Mouse (Mus musculus) heart, postnatal 0 days (tissue): ENCODE data around the gene Malsu1. TPM values are rescaled to one million over a fixed set of nuclear protein-coding genes. Genes with fewer than 3 reads are reported as not detected.

ENCODE experiments used
- ATAC-seq: fragments of 200-750 bp; cut with Nextera tagmentation; 2 replicates; pipeline ENCODE4 v1.8.0; 2017; ENCODE audit warnings: low read depth, moderate number of reproducible peaks, moderate library complexity; ENCODE audit not compliant: insufficient read depth
- DNase-seq: peaks from one replicate; pipeline ENCODE4 v3.0.0-alpha.2; 2016; ENCODE audit warnings: low spot score
- H3K27ac ChIP-seq: fragments of 300-500 bp; sonication (generic); 2 replicates; pipeline ENCODE4 v1.5.1; 2014; ENCODE audit warnings: low read depth, mild to moderate bottlenecking
- H3K27me3 ChIP-seq: fragments of 300-500 bp; sonication (generic); 2 replicates; pipeline ENCODE4 v1.6.1; 2014; ENCODE audit warnings: low read length, mixed read lengths; ENCODE audit not compliant: control insufficient read depth, insufficient read depth
- H3K36me3 ChIP-seq: fragments of 300-500 bp; sonication (generic); replicated peaks from 2 replicates; pipeline ENCODE4 v1.6.1; 2014; ENCODE audit warnings: low read length, mixed read lengths; ENCODE audit not compliant: control insufficient read depth, insufficient read depth
- H3K4me1 ChIP-seq: fragments of 300-500 bp; sonication (generic); 2 replicates; pipeline ENCODE4 v1.6.1; 2014; ENCODE audit warnings: antibody characterized with exemption; ENCODE audit not compliant: control insufficient read depth, insufficient read depth
- H3K4me2 ChIP-seq: fragments of 300-500 bp; sonication (generic); 2 replicates; pipeline ENCODE4 v1.6.1; 2014; ENCODE audit warnings: low read depth, mild to moderate bottlenecking, low read length, moderate library complexity
- H3K4me3 ChIP-seq: fragments of 300-500 bp; sonication (generic); 2 replicates; pipeline ENCODE4 v1.5.1; 2014; ENCODE audit warnings: low read depth, low read length
- H3K9ac ChIP-seq: fragments of 300-500 bp; sonication (generic); replicated peaks from 2 replicates; pipeline ENCODE4 v1.6.1; 2014; ENCODE audit warnings: low read depth, low read length, mixed read lengths
- H3K9me3 ChIP-seq: fragments of 300-500 bp; sonication (generic); replicated peaks from 2 replicates; pipeline ENCODE4 v1.6.1; 2016; ENCODE audit warnings: low read length; ENCODE audit not compliant: control insufficient read depth
- CTCF ChIP-seq: IDR thresholded peaks from 2 replicates; pipeline ENCODE4 v1.5.1; 2016; ENCODE audit warnings: antibody characterized with exemption, control low read depth, low read depth
- EP300 ChIP-seq: IDR thresholded peaks from 2 replicates; pipeline ENCODE4 v1.6.1; 2016; ENCODE audit warnings: antibody characterized with exemption, low read depth
- WGBS: fragments of 180-500 bp; shearing (Covaris S2); extraction: QIAGEN DNeasy Blood & Tissue Kit; methylation state at CpG from one replicate; pipeline ENCODE4 v1.1.7; 2014; 5-methylcytosine and 5-hydroxymethylcytosine counted together
- polyA plus RNA-seq: library from polyadenylated mRNA; unstranded; fragments of >200 nt; fragmentation: Nextera tagmentation; extraction: Ambion mirVana; gene quantifications from 2 replicates; pipeline ENCODE4 v1.2.1, GENCODE M21; 2015
- total RNA-seq: library from RNA; depleted of rRNA; stranded (reverse); fragments of >200 nt; gene quantifications from 2 replicates; pipeline ENCODE4 v1.2.3, GENCODE M21; 2014; ENCODE audit warnings: low replicate concordance; rRNA removed

Gene Malsu1
- 20.0 and 35.3 TPM in 2 replicates for total RNA-seq
- polyA plus RNA-seq: 97.6 and 105 TPM in 2 replicates

DNA sequence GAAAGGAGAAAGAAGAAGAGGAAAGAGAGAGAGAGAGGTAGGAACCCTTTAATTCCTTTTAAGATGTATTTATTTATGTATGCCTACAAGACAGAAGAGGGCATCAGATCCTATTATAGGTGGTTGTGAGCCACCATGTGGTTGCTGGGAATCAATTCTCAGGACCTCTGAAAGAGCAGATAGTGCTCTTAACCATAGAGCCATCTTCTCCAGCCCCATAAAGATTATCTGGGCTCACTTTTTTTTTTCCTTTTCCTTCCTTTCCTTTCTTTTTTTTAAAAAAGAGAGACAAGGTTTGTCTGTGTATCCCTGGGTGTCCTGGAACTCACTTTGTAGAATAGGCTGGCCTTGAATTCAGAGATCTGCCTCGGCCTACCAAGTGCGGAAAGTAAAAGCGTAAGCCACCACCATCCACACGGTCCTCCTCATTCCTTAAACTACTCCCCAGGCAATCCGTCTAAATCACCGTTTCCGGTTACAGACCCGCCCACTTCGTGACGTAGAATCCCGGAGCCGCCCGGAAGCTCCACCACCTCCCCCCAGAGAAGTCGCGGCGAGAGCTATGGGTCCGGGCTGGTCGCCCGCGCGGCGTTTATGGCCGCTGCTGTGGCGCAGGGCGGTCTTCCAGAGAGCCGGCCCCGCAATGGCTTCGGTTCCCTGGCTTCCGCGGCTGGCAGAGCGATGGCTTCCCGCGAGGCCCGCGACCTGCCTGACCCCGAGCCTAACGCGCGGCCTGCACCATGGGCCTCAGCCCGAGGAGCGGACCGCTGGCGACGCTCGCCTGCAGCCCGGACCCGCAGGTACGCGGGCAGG, at the start of gene Malsu1:
Malsu1 (plus strand) TSS at position 492 of the 813 bp plus-strand sequence.
- H3K27me3 ChIP-seq: no peaks in the 10 kb centered on the region
- peak; percentile 98 for ATAC-seq
- whole genome bisulfite sequencing: under 1% methylated on average over 47 of the region's 49 CpGs
- peak within 1 kb of the TSS; percentile 87 for H3K9ac ChIP-seq
- no peak for TF ChIP-seq EP300
- H3K9me3 ChIP-seq: no peaks in the 10 kb centered on the region
- peak within 1 kb of the TSS; percentile 88 for H3K4me2 ChIP-seq
- DNase-seq: peak; percentile 94
- H3K36me3 ChIP-seq: 0 out of 2 replicates have a peak, but pooled peaks cover 4% of the 10 kb centered on the region
- peak within 1 kb of the TSS; percentile 79 for H3K27ac ChIP-seq
- peaks cover 11% of the 10 kb centered on the region; the same call in 1 of the 2 replicates for H3K4me1 ChIP-seq
- peak within 1 kb of the TSS; percentile 76 for H3K4me3 ChIP-seq

DNA sequence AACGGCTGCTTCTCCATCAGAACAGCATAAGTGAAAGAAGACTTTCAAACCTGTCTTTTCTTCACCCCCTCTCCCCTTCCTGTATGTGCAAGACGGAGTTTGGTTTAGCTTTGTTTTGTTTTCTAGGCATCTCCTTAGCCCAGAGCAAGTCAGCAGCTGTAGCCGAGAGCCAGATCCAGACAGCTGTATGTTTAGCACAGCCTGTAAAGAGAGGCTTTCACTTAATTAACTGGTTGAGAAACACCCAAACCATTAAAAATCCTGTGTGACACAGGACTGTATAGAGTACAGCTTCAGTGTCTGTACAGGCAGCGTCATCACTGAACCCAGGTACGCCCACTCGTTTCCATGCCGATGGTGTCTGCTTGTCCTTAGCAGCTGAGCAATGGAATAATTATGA, 48.3 kb upstream of the Malsu1 start:
- WGBS: 83% methylated on average over 7 of the region's 7 CpGs
- H3K4me3 ChIP-seq: no peak overlapping the region
- no peaks in the 10 kb centered on the region for H3K36me3 ChIP-seq
- no peaks in the 10 kb centered on the region for H3K4me1 ChIP-seq
- H3K27me3 ChIP-seq: no peaks in the 10 kb centered on the region
- H3K9ac ChIP-seq: no peak overlapping the region
- no peak for ATAC-seq
- no peak overlapping the region for H3K27ac ChIP-seq
- DNase-seq: no peak
- H3K9me3 ChIP-seq: no peaks in the 10 kb centered on the region
- TF ChIP-seq EP300 (no peak), CTCF (no peak)
- no peak overlapping the region for H3K4me2 ChIP-seq

DNA sequence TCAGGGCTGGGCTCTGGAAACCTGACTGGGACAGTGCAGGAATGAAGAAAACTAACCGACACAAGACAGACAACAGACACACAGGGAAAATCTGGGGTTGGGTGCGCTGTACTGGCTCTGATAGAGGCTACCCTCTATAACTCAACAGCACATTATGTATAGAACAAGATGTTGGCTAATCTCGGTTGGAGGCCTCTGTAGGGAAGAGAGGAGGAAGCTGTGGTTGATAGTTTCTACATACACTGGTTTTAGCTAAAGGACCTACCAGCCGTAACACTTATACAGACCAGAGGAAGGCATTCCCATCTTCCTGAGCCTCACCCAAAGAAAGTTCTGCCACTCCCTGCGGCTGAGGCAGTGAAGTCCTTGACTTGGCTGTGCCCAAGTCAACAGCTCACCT, 47.1 kb upstream of the Malsu1 start:
- no peaks in the 10 kb centered on the region for H3K9me3 ChIP-seq

DNA sequence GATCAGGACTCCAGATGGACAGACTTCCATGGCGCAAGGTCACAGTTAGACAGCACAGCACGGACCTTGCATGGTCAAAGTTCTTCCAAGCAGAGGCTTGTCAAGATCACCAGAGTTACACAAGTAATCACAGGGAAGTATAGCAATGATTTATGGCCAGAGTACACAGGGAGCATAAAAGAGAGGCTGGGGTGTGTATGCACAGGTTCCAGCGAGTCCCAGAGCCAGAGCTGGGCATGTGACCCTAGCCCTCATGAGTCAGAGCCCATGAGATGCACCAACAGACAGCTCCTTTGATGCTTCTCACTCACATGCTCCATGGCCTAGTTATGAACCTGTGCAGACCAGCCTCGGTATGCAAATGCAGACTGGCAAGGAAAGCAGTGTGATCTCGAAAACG, 45.6 kb upstream of the Malsu1 start:
- Histone ChIP-seq H3K4me1 (no peaks in the 10 kb centered on the region), H3K27ac (no peak overlapping the region), H3K9me3 (no peaks in the 10 kb centered on the region), H3K36me3 (no peaks in the 10 kb centered on the region), H3K4me3 (no peak overlapping the region), H3K27me3 (no peaks in the 10 kb centered on the region), H3K9ac (no peak overlapping the region), H3K4me2 (no peak overlapping the region)
- TF ChIP-seq CTCF (no peak), EP300 (no peak)
- DNase-seq (no peak), ATAC-seq (no peak)
- 82% methylated on average over 6 of the region's 6 CpGs for WGBS

More for the DNA sequence above, 47.1 kb upstream of the Malsu1 start:
- Histone ChIP-seq H3K4me1 (no peaks in the 10 kb centered on the region), H3K9ac (no peak overlapping the region), H3K36me3 (no peaks in the 10 kb centered on the region), H3K4me3 (no peak overlapping the region), H3K27ac (no peak overlapping the region), H3K27me3 (no peaks in the 10 kb centered on the region), H3K4me2 (no peak overlapping the region)
- ATAC-seq (no peak), DNase-seq (no peak)
- TF ChIP-seq EP300 (no peak), CTCF (no peak)
- 71% methylated on average over 5 of the region's 5 CpGs for WGBS

DNA sequence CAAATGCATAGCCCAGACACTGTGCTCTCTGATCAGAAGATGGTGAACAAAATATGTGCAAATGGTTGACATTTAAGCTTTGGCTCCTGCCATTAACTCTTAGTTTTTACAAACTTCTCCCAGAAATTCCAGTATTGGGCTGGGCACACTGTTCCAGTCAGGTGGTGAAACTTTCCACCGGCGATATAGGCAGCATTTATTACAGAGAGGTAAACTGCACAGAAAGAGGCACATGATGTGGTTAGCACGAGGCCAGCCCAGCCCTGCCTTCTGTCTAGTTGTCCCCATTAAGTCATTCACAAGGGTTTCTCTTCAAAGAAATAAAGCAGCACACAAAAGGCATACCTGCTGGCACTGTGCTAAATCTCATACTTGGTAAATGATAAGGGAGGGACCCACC, 44.9 kb upstream of the Malsu1 start:
- 79% methylated on average over 3 of the region's 3 CpGs for WGBS
- DNase-seq (no peak), ATAC-seq (no peak)
- Histone ChIP-seq H3K27ac (no peak overlapping the region), H3K27me3 (no peaks in the 10 kb centered on the region), H3K4me3 (no peak overlapping the region), H3K9ac (no peak overlapping the region), H3K4me2 (no peak overlapping the region), H3K4me1 (no peaks in the 10 kb centered on the region), H3K36me3 (no peaks in the 10 kb centered on the region), H3K9me3 (no peaks in the 10 kb centered on the region)
- TF ChIP-seq EP300 (no peak), CTCF (no peak)

DNA sequence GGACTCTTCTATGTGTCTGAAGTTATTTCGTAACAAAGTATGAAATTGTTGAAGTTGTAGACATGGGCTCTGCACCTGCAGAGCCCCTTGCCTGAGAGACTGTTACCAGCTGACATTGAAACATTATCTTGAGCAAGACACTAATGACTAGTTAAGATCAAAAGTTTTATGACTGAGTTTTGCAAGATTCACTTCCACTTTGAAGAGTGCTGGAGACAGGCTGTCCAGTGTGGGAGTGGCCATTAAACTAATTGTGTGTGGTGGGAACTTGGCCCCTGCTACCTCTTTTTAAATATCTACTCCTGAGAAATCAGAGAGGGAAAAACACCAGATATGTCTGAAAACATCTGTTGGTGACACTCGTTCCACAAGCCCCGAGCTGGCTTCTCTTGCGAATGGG, 42.4 kb upstream of the Malsu1 start:
- WGBS: 72% methylated on average over 4 of the region's 4 CpGs
- no peak for ATAC-seq

More for the DNA sequence above, 42.4 kb upstream of the Malsu1 start:
- H3K9me3 ChIP-seq: no peaks in the 10 kb centered on the region
- TF ChIP-seq CTCF: no peak
- no peak for TF ChIP-seq EP300
- H3K27ac ChIP-seq: no peak overlapping the region
- no peaks in the 10 kb centered on the region for H3K27me3 ChIP-seq
- H3K9ac ChIP-seq: no peak overlapping the region
- H3K4me3 ChIP-seq: no peak overlapping the region
- H3K4me1 ChIP-seq: no peaks in the 10 kb centered on the region
- no peak for DNase-seq
- H3K36me3 ChIP-seq: no peaks in the 10 kb centered on the region
- H3K4me2 ChIP-seq: no peak overlapping the region
